Mouse (Mus musculus): ENCODE measurements around the gene Myo18a.
A peak's percentile ranks its signal among the peaks of the same experiment; 100 is the strongest.
"Not testable (repeated sequence)": the region's sequence is repeated elsewhere in the genome, so short reads cannot be mapped to it uniquely, and the experiment has no call there.

The Myo18a gene

DNA sequence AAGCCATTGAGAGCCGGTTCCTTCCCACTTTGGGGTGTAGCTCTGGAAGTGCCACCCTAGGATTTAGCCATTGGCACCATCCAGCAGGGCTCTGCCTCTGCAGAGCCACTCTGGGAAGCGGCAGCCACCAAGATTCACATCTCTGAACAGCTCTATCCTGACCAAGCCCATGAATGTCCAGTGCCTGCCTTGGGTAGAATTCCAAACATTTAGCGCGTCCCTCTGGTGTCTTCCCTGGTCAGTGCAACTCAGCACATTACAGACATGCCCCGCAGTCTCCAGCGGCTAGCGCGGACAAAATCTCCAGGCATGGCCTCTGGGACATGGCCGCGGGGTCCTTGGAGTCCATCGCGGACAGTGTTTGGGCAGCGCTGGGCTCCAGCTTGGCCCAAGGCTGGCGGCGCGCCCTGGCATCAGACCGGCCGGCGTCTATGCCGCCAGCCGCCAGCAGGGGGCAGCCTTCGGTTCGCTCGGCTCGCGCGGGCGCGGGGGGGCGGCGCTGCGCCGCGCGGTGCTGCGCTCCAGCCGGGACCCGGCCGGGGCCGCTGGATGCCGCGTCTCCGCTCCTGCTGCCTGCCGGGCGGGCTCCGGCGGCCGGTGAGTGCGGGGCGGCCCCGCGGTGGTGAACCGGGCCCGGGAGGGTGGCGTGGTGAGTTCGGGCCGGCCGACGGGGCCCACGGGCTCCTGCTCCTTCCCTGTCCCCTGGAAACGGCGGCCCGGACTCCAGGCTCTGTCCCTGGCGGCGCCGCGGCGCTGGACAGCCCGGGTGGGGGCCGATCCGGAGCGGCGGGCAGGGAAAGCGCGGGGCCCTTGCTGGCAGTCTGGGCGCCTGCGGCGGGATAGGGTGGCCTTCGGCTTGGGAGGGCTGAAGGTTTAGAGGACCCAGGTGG, at the start of gene Myo18a:
TSS of gene Myo18a (plus strand) at position 464 of the 890 bp plus-strand sequence.
- DNase-seq (ENCODE audit: low spot score in 2 of 2), result peak; percentile 60 to 63

DNA sequence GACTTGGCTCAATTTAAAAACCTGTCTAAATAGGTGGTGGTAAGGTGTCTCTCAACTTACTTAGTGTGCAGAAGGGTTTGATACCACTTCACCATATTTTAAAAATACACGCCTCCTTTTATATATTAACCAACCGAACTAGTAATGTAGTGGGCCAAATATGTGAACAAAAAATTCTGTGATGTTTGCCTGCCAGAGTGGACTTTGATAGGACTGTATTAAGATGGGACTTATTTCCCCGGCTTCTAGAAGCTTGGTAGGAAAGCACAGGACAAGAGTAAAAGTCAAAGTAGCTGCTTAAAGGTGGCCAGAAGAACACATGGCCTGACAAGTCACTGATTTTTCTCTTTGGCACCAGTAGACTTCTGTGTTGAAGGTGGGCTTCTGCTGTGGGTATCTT, 49.3 kb upstream of the Myo18a start:
- no peak for DNase-seq (ENCODE audit: low spot score in 2 of 2)

DNA sequence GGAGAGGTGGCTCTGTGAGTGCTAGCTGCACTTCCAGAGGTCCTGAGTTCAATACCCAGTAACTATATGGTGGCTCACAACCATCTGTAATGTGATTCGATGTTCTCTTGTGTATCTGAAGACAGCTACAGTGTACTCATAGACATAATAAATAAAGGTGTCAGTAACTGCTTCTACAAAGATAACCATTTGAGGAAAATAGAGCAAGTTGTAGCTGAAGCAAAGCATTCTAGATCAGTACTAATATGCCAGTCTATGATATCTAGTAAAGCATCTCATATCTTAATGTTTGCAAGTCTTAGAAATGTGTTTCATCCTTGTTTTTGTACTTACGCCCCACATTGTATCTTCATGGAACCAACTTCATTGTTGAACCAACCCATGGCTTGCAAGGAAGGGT, 44.0 kb upstream of the Myo18a start:
- DNase-seq (ENCODE audit: low spot score in 2 of 2), result no peak

DNA sequence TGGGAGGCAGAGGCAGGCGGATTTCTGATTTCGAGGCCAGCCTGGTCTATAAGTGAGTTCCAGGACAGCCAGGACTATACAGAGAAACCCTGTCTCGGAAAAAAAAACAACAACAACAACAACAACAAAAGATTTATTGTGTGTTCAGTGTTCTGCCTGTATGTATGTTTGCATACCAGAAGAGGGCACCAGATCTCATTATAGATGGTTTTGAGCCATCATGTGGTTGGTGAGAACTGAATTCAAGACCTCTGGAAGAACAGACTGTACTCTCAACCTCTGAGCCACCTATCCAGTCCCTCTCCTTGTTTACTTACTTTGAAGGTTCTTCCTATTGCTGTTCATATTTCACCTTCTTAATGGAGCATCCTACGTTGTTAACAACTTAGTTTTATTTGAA, 41.7 kb upstream of the Myo18a start:
- no peak for DNase-seq (ENCODE audit: low spot score in 2 of 2)

DNA sequence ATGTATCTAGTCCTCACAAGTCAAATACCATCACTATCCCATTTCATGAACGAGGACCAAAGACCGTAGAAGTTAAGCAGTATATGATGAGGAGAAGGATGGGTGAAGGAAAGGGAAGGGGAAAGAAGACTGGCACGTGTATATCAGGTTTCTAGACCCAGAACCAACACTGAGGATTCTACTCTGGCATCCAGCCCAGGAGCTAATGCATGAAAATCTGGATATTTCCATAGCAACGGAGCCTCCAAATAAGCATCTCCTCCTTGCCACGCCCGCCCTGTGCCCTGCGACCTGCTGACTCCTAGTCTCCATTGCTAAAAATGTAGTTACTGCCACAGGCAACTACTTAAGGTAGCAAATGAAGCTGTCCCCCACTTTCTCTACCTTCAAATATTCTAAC, 38.3 kb upstream of the Myo18a start:
- DNase-seq (ENCODE audit: low spot score in 2 of 2), result no peak

DNA sequence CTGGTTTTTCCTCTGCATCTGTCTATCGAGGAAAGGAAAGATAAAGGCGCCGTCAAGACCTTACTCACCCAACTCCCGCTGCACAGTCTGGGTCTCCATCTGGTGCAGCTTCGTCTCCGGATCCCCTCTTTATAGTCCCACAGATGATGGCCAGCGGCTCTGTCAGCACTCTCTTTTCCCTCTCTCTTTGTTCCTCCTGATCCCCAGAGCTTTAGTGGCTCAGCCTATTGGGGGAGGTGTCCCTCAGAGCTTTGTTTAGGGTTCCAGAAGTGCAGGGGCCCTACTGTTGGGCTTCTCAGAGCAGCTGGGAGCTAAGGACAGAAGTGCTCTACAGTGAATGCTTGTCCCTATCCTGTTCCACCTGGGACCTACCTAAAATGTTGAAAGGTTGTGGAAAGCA, 37.9 kb upstream of the Myo18a start, which contains the start of gene Cryba1:
TSS of gene Cryba1 (minus strand) at position 101 of the 400 bp plus-strand sequence.
- DNase-seq (ENCODE audit: low spot score in 2 of 2), result no peak

DNA sequence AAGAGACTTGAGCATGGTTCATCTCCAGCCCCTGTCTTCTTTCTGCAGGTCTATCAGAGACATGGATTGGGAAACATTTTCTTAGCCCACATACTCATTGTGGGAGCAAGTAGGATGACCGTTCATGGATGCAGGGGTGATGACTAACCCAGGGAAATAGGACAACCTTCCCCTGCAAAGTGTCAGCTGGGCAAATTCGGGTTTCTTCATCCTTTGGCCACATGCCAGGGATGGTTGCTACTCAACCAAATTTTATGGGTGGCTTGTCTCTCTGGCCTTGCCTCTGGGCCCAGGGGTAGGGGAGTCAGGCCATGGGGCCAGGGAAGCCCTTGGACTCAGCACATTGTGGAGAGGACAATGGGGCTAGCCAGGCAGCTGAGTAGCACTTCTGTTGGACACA, 34.5 kb upstream of the Myo18a start:
- no peak for DNase-seq (ENCODE audit: low spot score in 2 of 2)

DNA sequence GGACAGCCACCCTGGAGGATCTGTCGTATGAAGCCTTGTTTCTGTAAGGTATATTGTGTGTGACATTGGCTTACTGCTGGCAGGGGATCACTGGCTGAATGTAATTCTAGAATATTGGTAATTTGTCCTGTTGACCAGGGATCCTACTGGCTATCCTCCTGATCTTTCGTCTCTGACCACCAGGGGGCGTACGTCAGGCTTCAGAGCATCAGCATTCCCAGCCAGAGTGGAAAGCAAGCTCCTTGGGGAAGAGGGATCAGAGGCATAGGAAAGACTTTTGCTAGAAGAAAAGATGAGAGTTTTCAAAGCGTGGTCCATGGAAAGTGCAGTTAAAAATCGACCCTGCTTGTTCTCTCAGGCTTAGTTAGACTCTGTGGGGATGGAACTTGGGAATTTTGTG, 25.8 kb upstream of the Myo18a start:
- DNase-seq (ENCODE audit: low spot score in 2 of 2), result peak; percentile 31 to 58

DNA sequence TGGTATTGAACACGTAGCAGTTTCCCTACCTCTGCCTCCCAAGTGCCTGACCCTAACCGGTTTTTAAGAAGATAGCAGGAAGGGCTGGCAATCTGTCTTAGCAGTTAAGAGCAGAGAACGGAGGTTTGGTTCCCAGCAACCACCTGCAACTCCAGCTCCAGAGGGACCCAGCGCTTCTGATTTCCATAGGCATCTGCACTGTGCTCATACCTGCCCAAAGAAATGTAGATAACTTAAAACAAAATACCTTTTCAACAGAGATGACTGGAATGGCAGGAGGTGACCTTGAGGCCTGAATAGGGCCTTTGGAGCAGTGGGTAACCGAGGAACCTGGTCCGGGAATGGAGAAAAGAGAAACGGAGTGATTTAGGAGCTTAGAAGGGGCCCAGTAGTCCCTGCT, 24.5 kb upstream of the Myo18a start:
- DNase-seq (ENCODE audit: low spot score in 2 of 2), result no peak

DNA sequence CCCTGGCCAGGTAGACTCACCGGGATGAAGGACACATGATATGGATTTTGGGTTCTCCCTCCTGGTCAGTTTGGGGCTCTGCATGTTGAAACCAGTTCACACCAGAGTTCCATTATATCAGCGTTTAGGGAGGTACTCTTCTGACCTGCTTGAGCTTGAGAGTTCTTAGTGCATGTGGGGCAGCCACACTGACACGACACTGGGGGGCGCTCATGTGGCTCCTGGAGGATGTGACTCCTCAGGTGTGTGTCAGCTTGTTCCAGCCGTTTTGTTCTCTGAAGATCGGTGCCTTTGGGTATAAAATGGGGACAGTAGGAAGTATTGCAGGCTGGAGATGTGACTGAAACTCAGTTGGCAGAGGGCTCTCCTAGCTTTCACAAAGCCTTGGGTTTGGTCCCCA, 19.1 kb upstream of the Myo18a start:
- DNase-seq (ENCODE audit: low spot score in 2 of 2), result peak in 1 of 2 experiments; percentile 18

DNA sequence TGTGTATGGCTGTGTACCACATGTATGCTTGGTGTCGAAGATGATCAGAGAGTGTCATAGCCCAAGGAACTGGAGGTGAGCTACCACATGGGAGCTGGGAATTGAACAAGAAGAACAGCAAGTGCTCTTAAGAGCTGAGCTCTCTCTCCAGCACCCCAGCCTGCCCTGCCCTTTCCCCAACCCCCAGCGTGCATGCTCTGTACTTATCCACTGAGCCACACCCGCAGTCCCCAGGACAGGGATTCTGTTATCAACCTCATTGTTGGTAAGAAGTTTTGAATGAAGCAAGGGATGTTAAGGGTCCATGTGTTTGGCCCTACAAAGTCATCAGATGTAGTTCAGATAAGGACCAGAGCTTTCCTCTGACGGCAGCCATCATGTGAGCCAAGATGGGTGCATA, 16.4 kb upstream of the Myo18a start:
- no peak for DNase-seq (ENCODE audit: low spot score in 2 of 2)

DNA sequence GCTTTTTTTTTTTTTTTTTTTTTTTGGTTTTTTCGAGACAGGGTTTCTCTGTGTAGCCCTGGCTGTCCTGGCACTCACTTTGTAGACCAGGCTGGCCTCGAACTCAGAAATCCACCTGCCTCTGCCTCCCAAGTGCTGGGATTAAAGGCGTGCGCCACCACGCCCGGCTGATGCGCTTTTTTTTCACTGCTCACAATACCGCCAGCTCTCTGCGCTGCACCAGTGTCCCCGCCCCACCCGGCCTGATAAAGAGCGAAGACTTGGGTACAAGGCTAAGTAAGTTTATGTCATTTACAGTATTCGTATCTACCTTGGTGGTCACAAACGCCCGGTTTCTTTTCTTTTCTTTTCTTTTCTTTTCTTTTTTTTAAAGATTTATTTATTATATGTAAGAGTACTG, 15.9 kb upstream of the Myo18a start:
- DNase-seq (ENCODE audit: low spot score in 2 of 2), result not testable (repeated sequence)

DNA sequence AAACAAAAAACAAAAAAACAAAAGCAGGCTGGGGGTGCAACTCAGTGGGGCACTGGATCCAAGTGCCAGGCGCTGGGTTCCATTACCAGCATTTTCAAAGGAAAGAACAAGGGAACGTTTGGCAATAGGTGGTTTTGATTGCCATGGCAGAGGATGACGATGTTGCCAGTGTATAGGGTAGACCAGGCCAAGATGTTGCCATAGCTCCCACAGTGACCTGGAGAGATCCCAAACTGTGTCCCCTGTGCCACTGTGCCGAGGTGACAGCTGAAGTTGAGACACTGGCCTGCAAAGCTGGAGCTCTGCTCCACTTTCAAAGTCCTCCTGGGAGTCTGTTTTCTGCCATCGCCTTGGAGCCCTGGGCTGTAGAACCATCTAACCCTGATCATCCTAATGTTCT, 14.1 kb upstream of the Myo18a start:
- DNase-seq (ENCODE audit: low spot score in 2 of 2), result no peak

DNA sequence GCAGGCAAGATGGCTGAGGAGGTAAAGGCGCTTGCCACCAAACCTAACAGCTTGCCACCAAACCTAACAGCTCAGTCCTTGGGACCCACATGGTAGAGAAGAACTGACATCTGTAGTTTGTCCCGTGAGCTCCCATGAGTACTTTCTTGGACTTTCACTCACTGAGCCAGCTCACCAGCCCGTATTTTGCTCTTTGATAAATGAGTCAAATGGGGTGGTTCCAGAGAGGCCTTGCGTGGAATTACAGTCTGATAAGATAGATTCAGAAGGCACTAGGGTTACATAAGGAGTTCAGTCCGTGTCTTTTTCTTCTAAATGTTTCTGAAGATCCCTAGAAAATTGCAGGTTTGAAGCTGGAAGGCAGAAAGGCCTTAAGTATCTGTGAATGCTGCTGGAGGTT, 10.5 kb upstream of the Myo18a start:
- no peak for DNase-seq (ENCODE audit: low spot score in 2 of 2)

DNA sequence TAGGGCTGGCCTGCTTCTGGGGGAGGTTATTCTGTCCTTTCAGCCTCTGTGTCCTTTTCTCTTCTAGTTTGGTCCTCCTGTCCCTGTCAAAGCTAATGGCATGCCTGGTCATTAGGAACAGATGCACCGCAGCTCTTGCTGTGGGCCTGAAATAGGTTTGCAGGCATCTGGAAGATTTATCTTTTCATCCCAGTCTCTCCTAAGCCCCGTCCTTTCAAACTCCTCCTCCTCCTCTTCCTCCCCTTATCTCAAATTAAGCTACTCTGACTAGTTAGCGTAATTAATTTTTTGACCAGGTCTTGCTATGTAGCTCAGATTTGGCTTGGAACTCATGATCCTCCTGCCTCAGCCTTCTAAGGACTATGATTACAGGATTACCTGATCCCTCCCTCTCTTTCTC, 9.6 kb upstream of the Myo18a start:
- DNase-seq (ENCODE audit: low spot score in 2 of 2), result no peak

DNA sequence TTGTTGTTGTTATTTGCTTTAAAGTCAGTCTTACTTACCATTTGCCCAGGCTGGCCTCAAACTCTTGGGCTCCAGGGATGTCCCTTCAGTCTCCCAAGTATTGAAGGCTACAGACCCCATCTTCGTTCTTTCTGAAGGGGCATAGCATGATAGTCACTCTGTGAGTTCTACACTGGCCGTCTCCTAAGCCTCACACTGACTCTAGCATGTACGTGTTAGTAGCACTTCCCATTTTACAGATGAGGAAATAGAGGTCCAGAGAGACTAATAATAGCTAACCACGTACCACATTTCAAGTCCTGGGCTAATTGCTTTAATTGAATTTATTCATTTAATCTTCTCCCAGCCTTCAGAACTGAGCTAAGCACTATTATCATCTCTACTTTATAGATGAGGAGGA, 3.0 kb upstream of the Myo18a start:
- DNase-seq (ENCODE audit: low spot score in 2 of 2), result no peak

DNA sequence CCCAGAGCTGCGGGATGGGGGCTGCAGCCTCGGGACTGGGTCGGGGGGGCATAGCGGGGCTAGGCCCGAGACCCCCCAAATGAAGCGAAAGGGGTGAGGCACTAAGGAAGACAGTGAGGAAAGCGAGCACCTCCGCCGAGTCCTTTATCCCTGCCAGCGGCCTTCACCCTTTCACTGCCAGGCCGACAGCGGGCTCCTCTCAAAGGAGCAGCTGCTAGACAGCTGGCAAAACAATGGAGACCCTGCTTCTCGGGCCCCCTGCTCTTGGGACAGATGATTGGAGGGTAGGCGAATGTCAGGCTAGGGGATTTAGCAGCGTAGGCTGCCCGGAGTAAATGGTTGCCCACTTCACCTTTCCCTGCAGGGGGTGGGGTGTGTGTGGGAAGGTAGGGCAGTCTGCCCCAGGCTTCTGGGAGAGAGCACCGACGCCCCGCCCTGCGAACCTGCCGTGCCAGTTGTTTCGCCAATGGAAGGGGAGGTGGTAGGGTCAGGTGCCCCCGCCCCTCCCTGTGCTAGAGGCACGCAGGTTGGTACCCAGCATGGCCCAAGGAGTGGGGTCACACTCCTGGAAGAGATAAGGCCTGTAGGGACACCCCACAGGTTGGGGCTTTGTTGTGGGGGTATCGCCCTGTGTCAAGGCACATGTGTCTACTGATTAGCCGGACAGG, 761 bp downstream of the Myo18a start:
- peak; percentile 22 to 29 for DNase-seq (ENCODE audit: low spot score in 2 of 2)

DNA sequence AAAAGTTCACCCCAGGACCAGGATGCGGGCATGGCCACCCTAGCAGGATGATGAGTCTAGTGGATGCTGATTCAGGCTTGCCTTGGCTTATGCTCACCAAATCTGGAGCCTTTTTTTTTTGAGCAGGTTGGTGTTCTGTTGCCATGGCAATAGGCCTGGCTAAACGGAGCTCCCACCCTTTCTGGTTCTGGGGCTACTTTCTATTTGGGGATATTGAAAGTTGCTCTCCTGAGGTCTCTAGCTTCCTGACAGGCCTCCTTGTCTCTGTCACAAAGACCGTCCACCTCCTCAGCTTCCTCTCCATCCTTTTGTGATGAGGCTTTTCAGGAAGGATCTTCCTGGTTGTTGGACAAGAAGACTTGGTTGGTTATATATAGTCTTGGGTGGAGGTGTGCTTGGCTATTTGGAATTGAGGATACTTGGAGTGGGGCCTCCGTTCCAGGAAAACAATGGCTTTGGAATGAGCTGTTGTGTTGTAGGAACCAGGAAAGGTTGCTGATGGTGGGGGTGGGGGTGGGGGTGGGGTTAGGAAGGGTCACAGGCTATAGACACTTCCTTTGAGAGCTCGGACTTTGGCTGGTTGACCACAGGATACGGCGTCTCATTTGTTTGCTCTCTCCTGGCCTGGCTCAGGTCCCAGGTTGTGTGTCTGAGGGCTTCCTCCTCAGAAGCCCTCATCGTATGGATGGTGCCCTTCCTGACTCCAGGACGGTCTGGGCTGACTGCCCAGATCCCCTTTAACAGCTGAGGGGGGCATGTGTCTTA, 1.8 kb downstream of the Myo18a start:
- DNase-seq (ENCODE audit: low spot score in 2 of 2), result no peak

DNA sequence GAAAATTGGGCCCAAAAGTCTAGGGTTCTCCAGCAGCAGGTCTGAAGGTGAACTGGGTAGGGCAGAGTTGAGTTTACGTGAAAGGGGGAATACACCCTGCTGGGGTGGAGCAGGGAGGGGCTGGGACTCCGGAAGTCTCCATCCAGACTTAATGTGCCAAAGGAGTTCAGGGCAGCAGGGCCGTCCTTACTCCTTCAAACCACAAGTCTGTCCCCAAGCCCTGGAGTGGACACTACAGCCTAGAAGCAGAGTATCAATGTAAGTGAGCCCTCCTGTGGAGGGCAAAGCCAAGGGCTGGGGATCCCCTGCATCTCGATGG, 2.4 kb downstream of the Myo18a start:
- DNase-seq (ENCODE audit: low spot score in 2 of 2), result no peak

DNA sequence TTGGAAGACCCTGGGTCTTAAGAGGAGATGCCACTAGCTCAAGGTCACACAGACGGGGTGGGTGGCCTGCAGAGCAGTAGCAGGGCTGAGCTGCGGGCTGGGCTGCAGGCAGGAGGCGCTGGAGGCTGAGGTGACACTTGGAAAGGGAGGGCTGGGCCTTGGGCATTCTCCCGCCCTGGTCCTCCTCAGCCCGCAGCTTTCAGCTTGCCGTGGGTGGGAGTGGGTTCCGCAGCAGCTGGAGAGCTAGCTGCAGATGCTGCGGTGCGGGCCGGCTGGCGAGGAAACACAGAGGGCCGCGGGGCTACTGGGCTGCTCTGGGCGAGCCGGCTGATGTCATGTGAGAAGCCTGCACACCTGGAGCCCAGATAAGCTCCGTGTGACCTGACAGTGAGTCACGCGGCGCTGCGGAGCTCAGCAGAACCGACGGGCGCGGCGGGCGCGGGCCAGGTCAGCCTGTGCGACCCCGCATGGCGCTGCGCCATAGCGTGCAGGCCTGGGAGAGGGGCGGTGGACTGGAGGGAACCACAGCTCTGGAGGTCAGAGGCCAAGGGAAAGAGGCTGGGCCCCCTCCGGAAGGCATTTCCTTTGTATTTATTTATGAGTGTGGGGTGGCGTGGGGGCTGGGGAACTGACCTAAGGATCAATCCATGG, 3.4 kb downstream of the Myo18a start:
- DNase-seq (ENCODE audit: low spot score in 2 of 2), result peak; percentile 32 to 43

DNA sequence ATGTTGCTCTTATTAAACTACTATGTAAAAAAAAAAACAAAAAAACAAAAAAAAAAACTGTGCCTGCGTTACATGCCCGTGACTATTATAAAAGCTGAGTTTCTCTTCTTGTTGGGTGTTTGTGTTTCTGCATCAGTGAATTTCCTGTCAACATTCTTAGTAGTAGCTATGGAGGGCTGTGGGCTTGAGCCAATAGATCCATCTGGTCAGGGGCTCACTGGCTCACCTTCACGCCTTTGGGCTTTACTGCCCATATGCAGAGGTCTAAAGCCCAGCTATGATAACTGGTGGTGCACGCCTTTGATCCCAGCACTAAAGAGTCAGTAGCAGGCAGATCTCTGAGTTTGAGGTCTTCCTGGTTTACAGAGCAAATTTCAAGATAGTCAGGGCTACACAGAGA, 6.5 kb downstream of the Myo18a start:
- no peak for DNase-seq (ENCODE audit: low spot score in 2 of 2)

DNA sequence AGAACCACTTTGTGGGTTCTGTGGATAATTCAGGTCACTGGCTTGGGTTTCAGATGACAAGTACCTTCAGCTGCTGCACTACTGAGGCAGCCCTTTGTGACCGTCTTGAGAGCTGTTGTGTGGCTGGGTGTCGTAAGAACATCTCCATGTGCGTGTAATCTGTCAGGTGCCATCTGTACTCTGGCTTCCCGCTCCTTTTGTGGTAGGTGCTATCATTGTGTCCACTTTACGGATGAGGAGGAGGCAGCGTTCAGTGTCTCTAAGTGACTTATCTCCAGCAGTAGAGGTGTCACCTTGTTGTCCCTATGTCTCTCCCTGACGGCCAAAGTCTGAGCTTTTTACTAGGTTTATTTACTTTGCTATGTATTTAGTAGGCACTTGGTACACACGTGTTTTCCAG, 7.3 kb downstream of the Myo18a start:
- DNase-seq (ENCODE audit: low spot score in 2 of 2), result no peak
